Mouse (Mus musculus) small intestine, adult 2 months (tissue): Measurements from ENCODE around the gene Adarb1. TPM values are rescaled to one million over a fixed set of nuclear protein-coding genes. Genes with fewer than 3 reads are reported as not detected.

Experiments
- H3K27ac ChIP-seq: fragments of 200-500 bp; 2 replicates; pipeline ENCODE4 v1.5.1; 2012; ENCODE audit warnings: low read depth, low read length, control low read depth, inconsistent platforms; ENCODE audit not compliant: insufficient read depth
- H3K27me3 ChIP-seq: fragments of 200-500 bp; 2 replicates; pipeline ENCODE4 v1.6.1; 2012; ENCODE audit warnings: mild to moderate bottlenecking, moderate library complexity, low read length, inconsistent platforms; ENCODE audit not compliant: control insufficient read depth, insufficient read depth
- H3K36me3 ChIP-seq: fragments of 200-500 bp; 2 replicates; pipeline ENCODE4 v1.6.1; 2012; ENCODE audit warnings: mild to moderate bottlenecking, low read length, control low read depth, inconsistent platforms; ENCODE audit not compliant: control insufficient read depth, insufficient read depth
- H3K4me1 ChIP-seq: fragments of 200-500 bp; 2 replicates; pipeline ENCODE4 v1.6.1; 2012; ENCODE audit warnings: low read length, inconsistent platforms, mixed read lengths; ENCODE audit not compliant: control insufficient read depth, insufficient read depth, insufficient read length
- H3K4me3 ChIP-seq: fragments of 200-500 bp; 2 replicates; pipeline ENCODE4 v1.5.1; 2012; ENCODE audit warnings: low read depth, mild to moderate bottlenecking, control low read depth, inconsistent platforms, low read length, moderate library complexity
- CTCF ChIP-seq: fragments of 200-500 bp; IDR thresholded peaks from 2 replicates; pipeline ENCODE4 v1.5.1; 2012; ENCODE audit warnings: low read depth, mild to moderate bottlenecking, control low read depth, inconsistent platforms, low read length, moderate library complexity, mixed read lengths; ENCODE audit not compliant: insufficient replicate concordance, insufficient read length; ENCODE audit errors: extremely low read depth
- POLR2A ChIP-seq: fragments of 200-500 bp; IDR thresholded peaks from 2 replicates; pipeline ENCODE4 v1.6.1; 2012; ENCODE audit warnings: low read depth, mild to moderate bottlenecking, control low read depth, inconsistent platforms, low read length, moderate library complexity
- WGBS: fragments of 180-500 bp; shearing (Covaris S2); methylation state at CpG from one replicate; pipeline ENCODE4 v1.1.7; 2018; 5-methylcytosine and 5-hydroxymethylcytosine counted together
- polyA plus RNA-seq: library from polyadenylated mRNA; depleted of rRNA; stranded (reverse); fragments of >200 nt; gene quantifications from 2 replicates; pipeline ENCODE4 v1.2.3, GENCODE M21; 2012

The Adarb1 gene
- polyA plus RNA-seq, 1 experiment, result 0.79 TPM

- TF ChIP-seq CTCF, result no peak
- no peak for TF ChIP-seq POLR2A
- no peaks in the 10 kb centered on the region for H3K36me3 ChIP-seq
- 68% methylated on average over 5 of the region's 5 CpGs for WGBS
- H3K27ac ChIP-seq, result no peak overlapping the region
- H3K4me3 ChIP-seq, result no peak overlapping the region
- H3K27me3 ChIP-seq, result no peaks in the 10 kb centered on the region
- H3K4me1 ChIP-seq, result no peaks in the 10 kb centered on the region
Measured at GRCm38 (mm10) chr10:77370129-77370528, 47.9 kb downstream of the Adarb1 start.

- Histone ChIP-seq H3K4me3 (no peak overlapping the region), H3K4me1 (no peaks in the 10 kb centered on the region), H3K27me3 (no peaks in the 10 kb centered on the region), H3K27ac (no peak overlapping the region), H3K36me3 (no peaks in the 10 kb centered on the region)
- WGBS, result 50% methylated on average over 6 of the region's 6 CpGs
- TF ChIP-seq POLR2A, result no peak
- TF ChIP-seq CTCF, result no peak
Measured at GRCm38 (mm10) chr10:77367973-77368372, 50.1 kb downstream of the Adarb1 start.

- 74% methylated on average over 4 of the region's 4 CpGs for WGBS
- no peaks in the 10 kb centered on the region for H3K36me3 ChIP-seq
Measured at GRCm38 (mm10) chr10:77366959-77367358, 51.1 kb downstream of the Adarb1 start.

GRCm38 (mm10) chr10:77365212-77365611, 52.9 kb downstream of the Adarb1 start:
- H3K36me3 ChIP-seq, result no peaks in the 10 kb centered on the region
- WGBS, result 88% methylated on average over 2 of the region's 2 CpGs
- H3K4me1 ChIP-seq, result peaks cover 4% of the 10 kb centered on the region; the same call in 1 of the 2 replicates
- H3K27ac ChIP-seq, result no peak overlapping the region
- H3K27me3 ChIP-seq, result no peaks in the 10 kb centered on the region
- no peak for TF ChIP-seq CTCF
- TF ChIP-seq POLR2A, result no peak
- H3K4me3 ChIP-seq, result no peak overlapping the region

More at GRCm38 (mm10) chr10:77366959-77367358, 51.1 kb downstream of the Adarb1 start:
- H3K4me1 ChIP-seq, result peaks cover 4% of the 10 kb centered on the region; the same call in 1 of the 2 replicates
- H3K27me3 ChIP-seq, result no peaks in the 10 kb centered on the region
- H3K27ac ChIP-seq, result no peak overlapping the region
- TF ChIP-seq CTCF (no peak), POLR2A (no peak)
- H3K4me3 ChIP-seq, result no peak overlapping the region

GRCm38 (mm10) chr10:77360486-77360885, 57.6 kb downstream of the Adarb1 start:
- WGBS, result 63% methylated on average over 2 of the region's 2 CpGs
- no peaks in the 10 kb centered on the region for H3K27me3 ChIP-seq
- no peaks in the 10 kb centered on the region for H3K36me3 ChIP-seq
- TF ChIP-seq CTCF (no peak), POLR2A (no peak)
- H3K4me3 ChIP-seq, result no peak overlapping the region
- H3K27ac ChIP-seq, result no peak overlapping the region
- H3K4me1 ChIP-seq, result peaks cover 4% of the 10 kb centered on the region; the same call in 1 of the 2 replicates

- H3K36me3 ChIP-seq, result no peaks in the 10 kb centered on the region
- H3K27me3 ChIP-seq, result no peaks in the 10 kb centered on the region
- WGBS, result 70% methylated on average over 6 of the region's 6 CpGs
- H3K4me3 ChIP-seq, result no peak overlapping the region
- H3K4me1 ChIP-seq, result peaks cover 4% of the 10 kb centered on the region; the same call in 1 of the 2 replicates
- no peak overlapping the region for H3K27ac ChIP-seq
- no peak for TF ChIP-seq POLR2A
- no peak for TF ChIP-seq CTCF
Measured at GRCm38 (mm10) chr10:77357957-77358356, 60.1 kb downstream of the Adarb1 start.

- WGBS, result 80% methylated on average over 6 of the region's 6 CpGs
- no peaks in the 10 kb centered on the region for H3K4me1 ChIP-seq
- H3K36me3 ChIP-seq, result no peaks in the 10 kb centered on the region
- TF ChIP-seq CTCF, result peak; percentile 69; the same call in 1 of the 2 replicates
- no peak for TF ChIP-seq POLR2A
- no peak overlapping the region for H3K27ac ChIP-seq
- no peaks in the 10 kb centered on the region for H3K27me3 ChIP-seq
- H3K4me3 ChIP-seq, result no peak overlapping the region
Measured at GRCm38 (mm10) chr10:77353031-77353745, 64.9 kb downstream of the Adarb1 start.

- no peak for TF ChIP-seq POLR2A
- TF ChIP-seq CTCF, result no peak
- 83% methylated on average over 3 of the region's 3 CpGs for WGBS
- H3K4me1 ChIP-seq, result no peaks in the 10 kb centered on the region
- H3K36me3 ChIP-seq, result no peaks in the 10 kb centered on the region
- H3K4me3 ChIP-seq, result no peak overlapping the region
- H3K27ac ChIP-seq, result no peak overlapping the region
- no peaks in the 10 kb centered on the region for H3K27me3 ChIP-seq
Measured at GRCm38 (mm10) chr10:77342842-77343241, 75.2 kb downstream of the Adarb1 start.
